Mouse (Mus musculus) stomach, embryonic 15.5 days (tissue): ENCODE data around the gene Ctcfl. TPM values are rescaled to one million over a fixed set of nuclear protein-coding genes. Genes with fewer than 3 reads are reported as not detected.

ENCODE experiments used
- ATAC-seq: fragments of 200-750 bp; cut with Nextera tagmentation; 2 replicates; pipeline ENCODE4 v1.8.0; 2017; ENCODE audit warnings: low read depth, moderate number of reproducible peaks, moderate TSS enrichment; ENCODE audit not compliant: insufficient read depth, low FRiP score
- H3K27ac ChIP-seq: fragments of 300-500 bp; sonication (generic); 2 replicates; pipeline ENCODE4 v1.5.1; 2015; ENCODE audit warnings: mild to moderate bottlenecking, inconsistent platforms
- H3K27me3 ChIP-seq: fragments of 300-500 bp; sonication (generic); replicated peaks from 2 replicates; pipeline ENCODE4 v1.6.1; 2015; ENCODE audit warnings: inconsistent platforms
- H3K36me3 ChIP-seq: fragments of 300-500 bp; sonication (generic); 2 replicates; pipeline ENCODE4 v1.6.1; 2015; ENCODE audit warnings: inconsistent platforms
- H3K4me1 ChIP-seq: fragments of 300-500 bp; sonication (generic); 2 replicates; pipeline ENCODE4 v1.6.1; 2015; ENCODE audit warnings: inconsistent platforms
- H3K4me2 ChIP-seq: fragments of 300-500 bp; sonication (generic); 2 replicates; pipeline ENCODE4 v1.6.1; 2015; ENCODE audit warnings: mild to moderate bottlenecking, inconsistent platforms
- H3K4me3 ChIP-seq: fragments of 300-500 bp; sonication (generic); replicated peaks from 2 replicates; pipeline ENCODE4 v1.5.1; 2015; ENCODE audit warnings: inconsistent platforms
- H3K9ac ChIP-seq: fragments of 300-500 bp; sonication (generic); 2 replicates; pipeline ENCODE4 v1.6.1; 2015; ENCODE audit warnings: inconsistent platforms
- H3K9me3 ChIP-seq: fragments of 300-500 bp; sonication (generic); 2 replicates; pipeline ENCODE4 v1.6.1; 2016; ENCODE audit warnings: inconsistent platforms
- WGBS: fragments of 180-500 bp; shearing (Covaris S2); methylation state at CpG from one replicate; pipeline ENCODE4 v1.1.7; 2015; 5-methylcytosine and 5-hydroxymethylcytosine counted together
- polyA plus RNA-seq: library from polyadenylated mRNA; unstranded; fragments of >200 nt; fragmentation: Nextera tagmentation; extraction: Ambion mirVana; gene quantifications from 2 replicates; pipeline ENCODE4 v1.2.1, GENCODE M21; 2015

Ctcfl gene
- polyA plus RNA-seq, 1 experiment from 2014 or later, result 0.30 TPM

DNA sequence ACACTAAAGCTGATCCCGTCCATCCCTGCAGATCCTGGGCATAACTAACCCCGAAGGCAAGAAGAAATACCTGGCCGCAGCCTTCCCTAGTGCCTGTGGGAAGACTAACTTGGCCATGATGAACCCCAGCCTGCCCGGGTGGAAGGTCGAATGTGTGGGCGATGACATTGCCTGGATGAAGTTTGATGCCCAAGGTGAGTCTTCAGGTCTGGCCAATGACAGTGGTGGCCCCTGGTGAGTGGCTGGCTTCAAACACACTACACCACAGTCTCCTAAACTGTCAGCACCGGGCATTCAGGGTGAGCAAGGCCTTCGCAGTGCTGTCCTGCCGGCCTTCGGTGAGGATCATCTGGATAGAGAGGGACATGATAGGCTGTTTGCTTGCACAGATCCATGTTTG lies 36.6 kb upstream of the Ctcfl start:
- no peak overlapping the region for H3K27ac ChIP-seq
- no peak overlapping the region for H3K9ac ChIP-seq
- no peaks in the 10 kb centered on the region for H3K36me3 ChIP-seq
- ATAC-seq, result no peak
- no peaks in the 10 kb centered on the region for H3K27me3 ChIP-seq
- peaks cover 31% of the 10 kb centered on the region for H3K4me1 ChIP-seq
- no peaks in the 10 kb centered on the region for H3K9me3 ChIP-seq
- WGBS, result 90% methylated on average over 10 of the region's 10 CpGs
- no peak overlapping the region for H3K4me2 ChIP-seq
- H3K4me3 ChIP-seq, result no peak overlapping the region

DNA sequence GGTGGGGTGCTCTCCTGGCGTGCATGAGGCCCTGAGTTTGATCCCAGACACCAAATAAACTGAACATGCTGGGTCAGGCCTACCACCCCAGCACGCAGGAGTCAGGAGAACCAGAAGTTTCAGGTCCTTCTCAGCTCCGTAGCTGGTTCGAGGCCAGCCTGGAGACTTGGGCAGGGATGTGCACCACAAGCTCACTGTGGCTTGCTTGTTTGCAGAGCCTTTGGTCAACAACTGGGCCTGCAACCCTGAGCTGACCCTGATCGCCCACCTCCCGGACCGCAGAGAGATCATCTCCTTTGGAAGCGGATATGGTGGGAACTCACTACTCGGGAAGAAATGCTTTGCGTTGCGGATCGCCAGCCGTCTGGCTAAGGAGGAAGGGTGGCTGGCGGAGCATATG lies 35.6 kb upstream of the Ctcfl start:
- Histone ChIP-seq H3K27ac (no peak overlapping the region), H3K36me3 (no peaks in the 10 kb centered on the region), H3K4me3 (no peak overlapping the region), H3K9me3 (no peaks in the 10 kb centered on the region), H3K4me2 (no peak overlapping the region), H3K4me1 (peaks cover 31% of the 10 kb centered on the region), H3K9ac (no peak overlapping the region), H3K27me3 (no peaks in the 10 kb centered on the region)
- WGBS, result 90% methylated on average over 14 of the region's 14 CpGs
- ATAC-seq, result no peak

DNA sequence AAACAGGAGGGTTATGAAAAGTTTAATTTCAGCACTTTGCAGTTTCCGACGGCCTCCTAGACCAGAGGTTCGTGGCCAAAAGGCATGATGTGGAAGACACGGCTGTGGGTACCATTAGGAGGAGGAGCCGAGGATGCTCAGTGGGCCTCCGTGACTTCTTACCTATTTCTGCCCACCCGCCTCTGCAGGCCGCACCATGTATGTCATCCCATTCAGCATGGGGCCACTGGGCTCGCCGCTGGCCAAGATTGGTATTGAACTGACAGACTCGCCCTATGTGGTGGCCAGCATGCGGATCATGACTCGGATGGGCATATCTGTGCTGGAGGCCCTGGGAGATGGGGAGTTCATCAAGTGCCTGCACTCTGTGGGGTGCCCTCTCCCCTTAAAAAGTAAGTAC lies 35.2 kb upstream of the Ctcfl start:
- Histone ChIP-seq H3K9me3 (no peaks in the 10 kb centered on the region), H3K4me3 (no peak overlapping the region), H3K36me3 (no peaks in the 10 kb centered on the region), H3K9ac (no peak overlapping the region), H3K27ac (no peak overlapping the region), H3K27me3 (no peaks in the 10 kb centered on the region), H3K4me2 (no peak overlapping the region), H3K4me1 (peaks cover 27% of the 10 kb centered on the region)
- 95% methylated on average over 13 of the region's 13 CpGs for WGBS
- no peak for ATAC-seq

DNA sequence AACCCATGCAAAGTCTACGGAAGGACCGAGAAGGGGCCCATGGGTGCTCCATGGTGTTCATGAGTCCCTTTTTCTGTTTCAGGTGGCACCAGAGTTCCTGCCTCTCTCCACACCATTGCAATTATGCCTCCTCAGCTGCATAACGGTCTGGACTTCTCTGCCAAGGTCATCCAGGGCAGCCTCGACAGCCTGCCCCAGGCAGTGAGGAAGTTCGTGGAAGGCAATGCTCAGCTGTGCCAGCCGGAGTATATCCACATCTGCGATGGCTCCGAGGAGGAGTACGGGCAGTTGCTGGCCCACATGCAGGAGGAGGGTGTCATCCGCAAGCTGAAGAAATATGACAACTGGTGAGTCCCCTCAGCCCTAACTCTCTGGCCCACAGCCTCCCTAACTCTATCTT lies 33.9 kb upstream of the Ctcfl start:
- 81% methylated on average over 10 of the region's 10 CpGs for WGBS
- H3K27me3 ChIP-seq, result no peaks in the 10 kb centered on the region
- ATAC-seq, result no peak
- no peak overlapping the region for H3K9ac ChIP-seq
- no peak overlapping the region for H3K27ac ChIP-seq
- no peaks in the 10 kb centered on the region for H3K9me3 ChIP-seq
- H3K4me1 ChIP-seq, result peaks cover 23% of the 10 kb centered on the region
- no peak overlapping the region for H3K4me3 ChIP-seq
- no peak overlapping the region for H3K4me2 ChIP-seq
- H3K36me3 ChIP-seq, result no peaks in the 10 kb centered on the region

DNA sequence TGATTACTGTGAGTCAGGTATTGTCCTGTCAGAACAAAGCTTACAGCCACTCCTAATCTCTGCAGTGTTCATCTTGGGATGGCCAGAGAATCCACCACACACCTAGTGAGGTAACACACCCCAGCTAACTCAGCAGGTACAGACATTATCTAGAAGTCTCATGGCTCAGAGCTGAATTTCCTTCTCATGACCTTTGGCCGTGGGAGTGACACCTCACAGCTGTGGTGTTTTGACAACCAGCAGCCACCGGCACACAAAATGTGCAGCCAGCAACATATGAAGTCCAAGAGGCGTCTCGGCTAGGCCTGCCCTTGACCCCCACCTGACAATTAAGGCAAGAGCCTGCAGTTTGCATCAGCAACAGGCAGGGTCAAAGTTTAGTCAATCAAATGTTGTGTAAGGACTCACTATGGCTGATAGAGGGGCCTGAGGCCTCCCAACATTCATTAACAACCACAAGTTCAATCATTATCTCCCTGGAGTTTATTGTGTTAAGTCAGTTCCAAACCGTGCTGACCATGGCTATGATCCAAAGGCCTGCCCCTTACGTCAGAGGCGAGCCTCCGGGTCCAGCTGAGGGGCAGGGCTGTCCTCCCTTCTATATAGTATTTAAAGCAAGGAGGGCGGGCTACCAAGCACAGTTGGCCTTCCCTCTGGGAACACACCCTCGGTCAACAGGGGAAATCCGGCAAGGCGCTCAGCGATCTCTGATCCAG lies 33.3 kb upstream of the Ctcfl start, which contains the start of gene Pck1:
Pck1 (plus strand) TSS at position 613 of the 716 bp plus-strand sequence.
- no peaks in the 10 kb centered on the region for H3K9me3 ChIP-seq
- no peak within 1 kb of the TSS for H3K27ac ChIP-seq
- no peaks in the 10 kb centered on the region for H3K27me3 ChIP-seq
- H3K36me3 ChIP-seq, result no peaks in the 10 kb centered on the region
- no peak within 1 kb of the TSS for H3K4me3 ChIP-seq
- 49% methylated on average over 13 of the region's 13 CpGs for WGBS
- H3K4me1 ChIP-seq, result peaks cover 23% of the 10 kb centered on the region
- peak; percentile 71 for ATAC-seq
- H3K9ac ChIP-seq, result no peak within 1 kb of the TSS
- no peak within 1 kb of the TSS for H3K4me2 ChIP-seq

DNA sequence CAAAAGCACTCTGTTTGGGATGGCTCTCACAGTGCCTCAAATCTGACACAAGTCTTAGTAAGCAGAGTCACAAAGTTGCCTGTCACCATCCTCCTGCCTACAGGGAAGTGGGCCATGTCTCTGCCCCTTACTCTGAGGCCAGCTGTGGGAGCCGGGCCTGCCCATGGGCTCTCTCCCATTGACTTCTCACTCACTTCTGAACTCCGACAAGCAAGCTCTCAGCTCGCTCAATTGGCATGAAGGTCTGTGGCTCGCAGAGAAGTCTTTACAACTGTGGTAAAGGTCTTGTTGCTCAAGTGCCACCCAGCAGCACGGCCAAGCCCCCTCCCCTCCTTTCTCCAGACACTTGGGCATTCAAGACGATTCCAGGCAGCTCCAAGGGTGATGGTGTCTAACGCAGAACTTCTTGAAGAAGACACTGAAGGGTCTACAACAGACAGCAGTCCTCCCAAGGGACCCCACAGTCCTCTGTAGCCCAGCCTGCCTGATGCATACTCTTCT lies 32.5 kb upstream of the Ctcfl start:
- no peak for ATAC-seq
- Histone ChIP-seq H3K4me2 (no peak overlapping the region), H3K4me3 (no peak overlapping the region), H3K4me1 (peaks cover 23% of the 10 kb centered on the region), H3K9me3 (no peaks in the 10 kb centered on the region), H3K9ac (no peak overlapping the region), H3K36me3 (no peaks in the 10 kb centered on the region), H3K27me3 (no peaks in the 10 kb centered on the region), H3K27ac (no peak overlapping the region)
- 84% methylated on average over 7 of the region's 7 CpGs for WGBS

DNA sequence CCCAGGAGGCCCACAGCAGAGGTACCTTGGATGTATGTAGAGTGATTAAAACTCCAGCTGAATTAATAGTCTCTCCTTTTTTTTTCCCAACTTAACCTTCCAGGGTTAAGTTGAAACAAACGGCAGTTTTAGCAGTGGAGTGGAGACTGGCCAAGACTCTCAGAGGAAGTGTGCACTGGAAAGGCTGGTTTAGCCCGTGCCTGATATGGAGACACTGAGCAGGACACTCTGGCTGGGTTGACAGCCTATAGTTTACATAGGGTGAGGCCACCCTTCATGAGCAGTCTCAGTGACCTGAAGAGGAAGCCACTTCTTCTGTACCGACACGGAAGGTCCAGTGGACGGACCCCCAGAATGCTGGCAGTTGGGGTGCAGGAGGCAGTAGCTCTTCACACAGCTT lies 32.0 kb upstream of the Ctcfl start:
- H3K9ac ChIP-seq, result no peak overlapping the region
- no peak overlapping the region for H3K4me3 ChIP-seq
- peaks cover 23% of the 10 kb centered on the region for H3K4me1 ChIP-seq
- H3K27me3 ChIP-seq, result no peaks in the 10 kb centered on the region
- H3K36me3 ChIP-seq, result no peaks in the 10 kb centered on the region
- H3K4me2 ChIP-seq, result no peak overlapping the region
- 43% methylated on average over 5 of the region's 5 CpGs for WGBS
- ATAC-seq, result no peak
- no peaks in the 10 kb centered on the region for H3K9me3 ChIP-seq
- H3K27ac ChIP-seq, result 0 out of 2 replicates have a peak overlapping the region, but pooled peaks have one; percentile 21

DNA sequence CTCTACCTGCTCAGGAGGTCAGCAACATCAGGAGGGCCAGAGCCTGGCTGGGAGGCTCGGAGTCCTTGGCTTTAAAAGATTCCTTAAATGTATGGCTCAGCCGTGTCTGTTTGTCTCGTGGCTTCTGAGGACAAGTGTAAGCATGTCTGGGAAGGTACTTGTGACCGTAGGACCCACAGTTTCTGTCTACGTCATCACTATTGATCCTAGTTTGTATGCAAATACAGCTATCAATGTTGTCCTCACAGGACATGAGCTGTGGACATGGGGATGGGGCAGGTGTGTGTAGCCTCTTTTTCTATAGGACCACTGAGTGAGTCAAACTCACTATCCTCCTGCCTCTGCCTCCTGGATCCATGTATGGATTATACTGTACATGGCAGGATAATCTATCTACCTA lies 28.7 kb upstream of the Ctcfl start:
- 74% methylated on average over 5 of the region's 5 CpGs for WGBS
- Histone ChIP-seq H3K27me3 (0 out of 2 replicates have a peak, but pooled peaks cover 2% of the 10 kb centered on the region), H3K36me3 (no peaks in the 10 kb centered on the region), H3K9ac (no peak overlapping the region), H3K4me3 (no peak overlapping the region), H3K9me3 (no peaks in the 10 kb centered on the region), H3K4me2 (no peak overlapping the region), H3K27ac (no peak overlapping the region), H3K4me1 (peaks cover 26% of the 10 kb centered on the region)
- no peak for ATAC-seq

DNA sequence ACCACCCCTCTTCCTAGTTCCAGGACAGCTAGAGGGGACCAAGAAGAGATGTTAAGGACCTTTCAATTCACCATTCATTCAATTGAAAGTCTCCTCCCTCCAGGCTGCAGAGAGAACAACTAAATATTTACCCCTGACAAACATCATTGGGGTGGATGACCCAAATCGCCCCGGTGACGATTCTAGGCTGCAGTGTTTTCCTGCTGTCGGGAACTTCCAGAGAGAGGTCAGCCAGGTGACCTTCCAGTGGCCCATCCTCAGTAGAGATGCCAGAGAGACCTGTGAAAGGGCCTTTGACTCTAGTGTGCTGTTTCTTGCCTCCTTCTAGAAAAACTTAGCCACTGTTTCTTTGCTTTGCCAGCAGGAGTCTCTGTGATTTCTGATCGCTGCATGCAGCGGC lies 27.4 kb upstream of the Ctcfl start:
- no peak overlapping the region for H3K4me2 ChIP-seq
- H3K9ac ChIP-seq, result no peak overlapping the region
- H3K9me3 ChIP-seq, result no peaks in the 10 kb centered on the region
- 0 out of 2 replicates have a peak, but pooled peaks cover 2% of the 10 kb centered on the region for H3K27me3 ChIP-seq
- H3K4me1 ChIP-seq, result peaks cover 13% of the 10 kb centered on the region
- WGBS, result 55% methylated on average over 6 of the region's 6 CpGs
- no peak overlapping the region for H3K4me3 ChIP-seq
- H3K36me3 ChIP-seq, result no peaks in the 10 kb centered on the region
- no peak for ATAC-seq
- no peak overlapping the region for H3K27ac ChIP-seq

DNA sequence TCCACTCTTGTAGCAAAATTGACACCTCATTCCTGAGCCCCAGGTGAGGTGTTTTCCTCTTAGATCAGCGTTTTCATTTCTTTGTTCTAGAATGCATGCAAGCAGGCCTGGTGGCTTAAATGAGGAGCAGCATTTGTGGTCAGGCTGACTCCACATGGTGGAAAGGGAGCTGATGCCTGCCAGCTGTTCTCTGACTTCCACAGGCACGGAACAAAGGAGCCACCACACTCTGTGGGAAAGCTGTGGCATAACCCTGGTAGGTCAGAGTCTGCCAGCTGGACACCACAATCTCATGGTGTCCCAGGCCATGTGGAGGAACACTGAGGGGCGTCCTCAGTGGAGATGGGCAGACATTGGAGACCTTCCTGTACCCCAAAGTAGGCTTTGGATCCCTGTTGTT lies 26.5 kb upstream of the Ctcfl start:
- no peaks in the 10 kb centered on the region for H3K36me3 ChIP-seq
- no peak overlapping the region for H3K9ac ChIP-seq
- no peak overlapping the region for H3K27ac ChIP-seq
- ATAC-seq, result no peak
- H3K27me3 ChIP-seq, result 0 out of 2 replicates have a peak, but pooled peaks cover 2% of the 10 kb centered on the region
- H3K4me2 ChIP-seq, result no peak overlapping the region
- no peak overlapping the region for H3K4me3 ChIP-seq
- peaks cover 5% of the 10 kb centered on the region; the same call in 1 of the 2 replicates for H3K4me1 ChIP-seq
- 55% methylated on average over 3 of the region's 3 CpGs for WGBS
- no peaks in the 10 kb centered on the region for H3K9me3 ChIP-seq

DNA sequence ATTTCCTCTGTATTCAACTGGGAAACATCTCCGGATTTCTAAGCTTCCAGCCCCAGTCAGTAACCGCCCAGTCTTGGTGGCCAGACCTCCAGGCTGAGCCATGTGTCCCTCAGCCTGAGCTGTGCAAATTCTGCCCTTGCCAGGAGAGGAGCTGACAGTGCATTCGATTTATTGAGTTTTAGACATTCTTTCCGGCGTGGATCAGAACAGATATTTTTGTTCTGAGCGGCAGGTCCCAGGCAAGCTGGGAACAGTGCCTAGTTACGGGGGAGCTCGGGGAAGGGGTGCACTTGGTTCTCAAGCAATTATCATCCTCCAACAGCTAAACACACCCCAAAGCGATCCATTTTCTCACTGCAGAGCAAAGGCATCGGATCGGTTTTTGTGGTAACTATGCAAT lies 24.3 kb upstream of the Ctcfl start:
- H3K27ac ChIP-seq, result no peak overlapping the region
- 46% methylated on average over 11 of the region's 11 CpGs for WGBS

DNA sequence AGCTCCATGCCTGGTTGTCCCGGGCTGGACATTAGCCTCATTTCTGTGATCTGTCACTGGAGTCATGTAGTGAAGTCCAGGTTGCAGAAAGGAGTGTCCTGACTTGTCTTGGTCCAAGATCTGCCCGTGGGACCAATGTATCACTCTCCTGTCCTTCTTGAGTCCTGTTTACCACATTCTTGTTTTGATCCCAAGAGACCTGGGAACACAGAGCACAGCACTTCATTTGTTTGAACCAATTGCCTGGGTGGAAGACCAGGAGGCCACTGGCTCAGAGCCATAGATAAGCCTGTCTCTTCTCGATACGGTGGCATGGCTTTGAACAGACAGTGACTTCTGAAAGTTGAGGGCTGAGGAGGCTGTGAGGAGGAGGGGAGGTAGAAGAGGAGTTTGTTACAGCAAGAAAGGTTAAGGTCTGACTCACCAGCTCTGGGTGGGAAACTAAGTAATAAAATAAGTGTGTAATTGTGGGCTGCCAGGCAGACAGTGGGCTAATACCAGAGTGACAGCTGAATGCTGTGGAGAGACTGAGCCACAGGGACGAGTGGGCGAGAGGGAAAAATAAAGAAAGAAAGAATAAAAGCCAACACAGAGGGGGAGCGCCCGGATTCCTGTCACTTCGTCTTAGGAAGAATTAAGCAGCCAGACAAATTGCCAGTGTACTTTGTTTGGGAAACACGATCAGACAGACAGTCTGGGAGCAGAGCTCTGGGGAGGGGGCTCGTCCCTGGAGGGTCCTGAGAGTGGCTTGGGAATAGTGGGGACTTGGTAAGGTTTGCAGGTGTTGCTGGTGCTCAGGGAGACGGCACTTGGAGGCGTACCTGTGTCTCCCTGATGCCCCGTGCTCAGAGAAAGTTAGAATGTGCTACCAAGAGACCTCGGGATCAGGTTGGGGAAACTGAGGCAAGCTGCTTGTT lies 19.3 kb upstream of the Ctcfl start:
- no peak overlapping the region for H3K9ac ChIP-seq
- H3K27me3 ChIP-seq, result no peaks in the 10 kb centered on the region
- H3K36me3 ChIP-seq, result no peaks in the 10 kb centered on the region
- no peak overlapping the region for H3K27ac ChIP-seq
- no peak for ATAC-seq
- no peak overlapping the region for H3K4me2 ChIP-seq
- no peaks in the 10 kb centered on the region for H3K9me3 ChIP-seq
- 55% methylated on average over 15 of the region's 15 CpGs for WGBS
- no peaks in the 10 kb centered on the region for H3K4me1 ChIP-seq
- no peak overlapping the region for H3K4me3 ChIP-seq

More for the DNA sequence above, 24.3 kb upstream of the Ctcfl start:
- ATAC-seq, result no peak
- Histone ChIP-seq H3K4me2 (no peak overlapping the region), H3K9me3 (no peaks in the 10 kb centered on the region), H3K9ac (no peak overlapping the region), H3K4me3 (no peak overlapping the region), H3K4me1 (0 out of 2 replicates have a peak, but pooled peaks cover 3% of the 10 kb centered on the region), H3K36me3 (no peaks in the 10 kb centered on the region), H3K27me3 (0 out of 2 replicates have a peak, but pooled peaks cover 2% of the 10 kb centered on the region)
